In genomic region chr7:25006586-25007364, GRCm38 (mm10) we compare ENCODE assay signal across 8 mouse cellular contexts. TPM values are rescaled to one million over a fixed set of nuclear protein-coding genes. Genes with fewer than 3 reads are reported as not detected.
DNase-seq lines count a peak whose midpoint lies in the region; ATAC-seq and TF ChIP-seq lines count a peak whose summit lies in the region.

No protein-coding gene starts in this region.

- 82% methylated on average over 12 of the region's 12 CpGs for whole genome bisulfite sequencing in hindbrain, embryonic 11.5 days
- 81% methylated on average over 12 of the region's 12 CpGs for WGBS in hindbrain, embryonic 10.5 days
- 75% methylated on average over 12 of the region's 12 CpGs for WGBS in heart, embryonic 11.5 days (ENCODE audit: insufficient replicate concordance)

- no peak for TF ChIP-seq POLR2A in bone marrow macrophage, adult 2 months (IDR thresholded peaks at IDR 0.05; ENCODE audit: borderline replicate concordance, low read depth, low read length)

- ATAC-seq in hindbrain, embryonic 11.5 days (ENCODE audit: low FRiP score): no peak
- peak; percentile 83 for ATAC-seq in monocyte, adult 5-6 weeks (replicated peaks; ENCODE audit: insufficient number of reproducible peaks, low FRiP score, low TSS enrichment, poor library complexity, severe bottlenecking)
- no peak for ATAC-seq in heart, embryonic 11.5 days (replicated peaks; ENCODE audit: insufficient number of reproducible peaks, low FRiP score, low TSS enrichment)

- no peaks in the 10 kb centered on the region for H3K36me3 ChIP-seq in hindbrain, embryonic 11.5 days (ENCODE audit: control insufficient read depth, insufficient read depth, low read length)
- H3K36me3 ChIP-seq in hindbrain, embryonic 10.5 days: 0 out of 2 replicates have a peak, but pooled peaks cover 5% of the 10 kb centered on the region
- no peaks in the 10 kb centered on the region for H3K36me3 ChIP-seq in heart, embryonic 11.5 days (ENCODE audit: control insufficient read depth, insufficient read depth, low read length)

- TF ChIP-seq CTCF in bone marrow macrophage, adult 2 months (IDR thresholded peaks at IDR 0.05; ENCODE audit: low read depth, low read length): no peak

- peak overlapping the region; percentile 90; the same call in 1 of the 2 replicates for H3K27ac ChIP-seq in hindbrain, embryonic 11.5 days (ENCODE audit: low read depth, low read length)
- no peak overlapping the region for H3K27ac ChIP-seq in hindbrain, embryonic 10.5 days
- H3K27ac ChIP-seq in bone marrow macrophage, adult 2 months (ENCODE audit: insufficient read depth, low read depth, low read length): peak overlapping the region; percentile 88
- H3K27ac ChIP-seq in heart, embryonic 11.5 days (ENCODE audit: low read depth, low read length): no peak overlapping the region

- no peak for DNase-seq in hindbrain, embryonic 11.5 days (ENCODE audit: low spot score)
- no peak for DNase-seq in hindbrain, embryonic 10.5 days (ENCODE audit: low spot score)
- DNase-seq in left cerebral cortex, postnatal 25 days (ENCODE audit: low spot score in 2 of 2): peak; percentile 69 to 96
- no peak for DNase-seq in MN1 (ENCODE audit: low spot score)
- no peak for DNase-seq in ovary, postnatal 10 days (ENCODE audit: low spot score)

- intact Hi-C loops in left cerebral cortex, postnatal 25 days (cut with DNase I): no loop called here

- no peak overlapping the region for H3K9ac ChIP-seq in hindbrain, embryonic 11.5 days (ENCODE audit: low read depth, low read length)
- no peak overlapping the region for H3K9ac ChIP-seq in heart, embryonic 11.5 days (ENCODE audit: low read depth, low read length)

- no peak overlapping the region for H3K4me3 ChIP-seq in hindbrain, embryonic 11.5 days (ENCODE audit: low read depth, low read length)
- H3K4me3 ChIP-seq in hindbrain, embryonic 10.5 days: no peak overlapping the region
- H3K4me3 ChIP-seq in bone marrow macrophage, adult 2 months (ENCODE audit: insufficient read depth, low read length): peak overlapping the region; percentile 96
- H3K4me3 ChIP-seq in heart, embryonic 11.5 days (ENCODE audit: low read depth, low read length): no peak overlapping the region

- H3K4me2 ChIP-seq in hindbrain, embryonic 11.5 days (replicated peaks; ENCODE audit: low read depth, low read length): no peak overlapping the region
- no peak overlapping the region for H3K4me2 ChIP-seq in heart, embryonic 11.5 days

- no peaks in the 10 kb centered on the region for H3K9me3 ChIP-seq in hindbrain, embryonic 11.5 days (ENCODE audit: control insufficient read depth, low read length)
- no peaks in the 10 kb centered on the region for H3K9me3 ChIP-seq in hindbrain, embryonic 10.5 days
- H3K9me3 ChIP-seq in heart, embryonic 11.5 days (replicated peaks; ENCODE audit: control insufficient read depth, low read length): no peaks in the 10 kb centered on the region

- peaks cover 41% of the 10 kb centered on the region for H3K27me3 ChIP-seq in hindbrain, embryonic 11.5 days (ENCODE audit: control insufficient read depth, insufficient read depth, low read length)
- peaks cover 95% of the 10 kb centered on the region for H3K27me3 ChIP-seq in hindbrain, embryonic 10.5 days (ENCODE audit: insufficient read depth, poor library complexity, severe bottlenecking)
- H3K27me3 ChIP-seq in heart, embryonic 11.5 days (ENCODE audit: control insufficient read depth, insufficient read depth, low read length): peaks cover 87% of the 10 kb centered on the region

- H3K4me1 ChIP-seq in hindbrain, embryonic 11.5 days (replicated peaks; ENCODE audit: control insufficient read depth, insufficient read depth, low read length): peaks cover 16% of the 10 kb centered on the region; the same call in 1 of the 2 replicates
- peaks cover 75% of the 10 kb centered on the region for H3K4me1 ChIP-seq in hindbrain, embryonic 10.5 days (replicated peaks)
- peaks cover 21% of the 10 kb centered on the region for H3K4me1 ChIP-seq in bone marrow macrophage, adult 2 months (ENCODE audit: control insufficient read depth, insufficient read depth, low read length)
- peaks cover 29% of the 10 kb centered on the region for H3K4me1 ChIP-seq in heart, embryonic 11.5 days (ENCODE audit: control insufficient read depth, insufficient read depth, low read length)

RNA-seq across cellular contexts. Expression of gene Atp1a3, which starts 1.0 kb away (rescaled TPM):
- polyA plus RNA-seq in hindbrain, embryonic 11.5 days (2014; fragmentation: Nextera tagmentation; extraction: Ambion mirVana): 40.1 and 48.8 TPM in 2 replicates
- 11.8 and 45.9 TPM in 2 replicates for polyA plus RNA-seq in hindbrain, embryonic 10.5 days (2016; fragmentation: Nextera tagmentation; extraction: Ambion mirVana)
- 70.0 and 85.8 TPM in 2 replicates for polyA plus RNA-seq in bone marrow macrophage, adult 2 months (2012; ENCODE audit: insufficient read depth, insufficient read length, missing spikeins)
- total RNA-seq in left cerebral cortex, postnatal 25 days (2021): 1,000 to 10,000 TPM; 1,972 to 2,046 TPM
- total RNA-seq in monocyte, adult 5-6 weeks (2017): 54.0 to 91.3 TPM (median 63.7 TPM) in 3 replicates
- polyA plus RNA-seq in heart, embryonic 11.5 days (2014; fragmentation: Nextera tagmentation; extraction: Ambion mirVana): 2.3 and 4.1 TPM in 2 replicates

RNA-seq across cellular contexts. Expression of gene Rabac1, which starts 34.2 kb away (rescaled TPM):
- 122 and 129 TPM in 2 replicates for polyA plus RNA-seq in hindbrain, embryonic 11.5 days (2014; fragmentation: Nextera tagmentation; extraction: Ambion mirVana)
- polyA plus RNA-seq in hindbrain, embryonic 10.5 days (2016; fragmentation: Nextera tagmentation; extraction: Ambion mirVana): 98.4 and 126 TPM in 2 replicates
- polyA plus RNA-seq in bone marrow macrophage, adult 2 months (2012; ENCODE audit: insufficient read depth, insufficient read length, missing spikeins): 205 and 226 TPM in 2 replicates
- 100 to 1,000 TPM; 266 to 283 TPM for total RNA-seq in left cerebral cortex, postnatal 25 days (2021)
- total RNA-seq in monocyte, adult 5-6 weeks (2017): 82.7 to 149 TPM (median 92.1 TPM) in 3 replicates
- polyA plus RNA-seq in heart, embryonic 11.5 days (2014; fragmentation: Nextera tagmentation; extraction: Ambion mirVana): 157 and 163 TPM in 2 replicates

Comparison
In these comparisons a context has a peak if more than half of its experiments do, and no peak if none do; other contexts are left out.
1. H3K27ac ChIP-seq: peak in hindbrain, embryonic 11.5 days (single experiment) and bone marrow macrophage, adult 2 months (single experiment); none in hindbrain, embryonic 10.5 days (single experiment) and heart, embryonic 11.5 days (single experiment).
2. DNase-seq: peak in left cerebral cortex, postnatal 25 days (2 of 2); none in hindbrain, embryonic 11.5 days (single experiment), hindbrain, embryonic 10.5 days (single experiment), MN1 (single experiment) and ovary, postnatal 10 days (single experiment).